Mouse (Mus musculus) stomach, embryonic 15.5 days (tissue): ENCODE data around the gene Chrna10. TPM values are rescaled to one million over a fixed set of nuclear protein-coding genes. Genes with fewer than 3 reads are reported as not detected.

Experiments
- ATAC-seq: fragments of 200-750 bp; cut with Nextera tagmentation; 2 replicates; pipeline ENCODE4 v1.8.0; 2017; ENCODE audit warnings: low read depth, moderate number of reproducible peaks, moderate TSS enrichment; ENCODE audit not compliant: insufficient read depth, low FRiP score
- H3K27ac ChIP-seq: fragments of 300-500 bp; sonication (generic); 2 replicates; pipeline ENCODE4 v1.5.1; 2015; ENCODE audit warnings: mild to moderate bottlenecking, inconsistent platforms
- H3K27me3 ChIP-seq: fragments of 300-500 bp; sonication (generic); replicated peaks from 2 replicates; pipeline ENCODE4 v1.6.1; 2015; ENCODE audit warnings: inconsistent platforms
- H3K36me3 ChIP-seq: fragments of 300-500 bp; sonication (generic); 2 replicates; pipeline ENCODE4 v1.6.1; 2015; ENCODE audit warnings: inconsistent platforms
- H3K4me1 ChIP-seq: fragments of 300-500 bp; sonication (generic); 2 replicates; pipeline ENCODE4 v1.6.1; 2015; ENCODE audit warnings: inconsistent platforms
- H3K4me2 ChIP-seq: fragments of 300-500 bp; sonication (generic); 2 replicates; pipeline ENCODE4 v1.6.1; 2015; ENCODE audit warnings: mild to moderate bottlenecking, inconsistent platforms
- H3K4me3 ChIP-seq: fragments of 300-500 bp; sonication (generic); replicated peaks from 2 replicates; pipeline ENCODE4 v1.5.1; 2015; ENCODE audit warnings: inconsistent platforms
- H3K9ac ChIP-seq: fragments of 300-500 bp; sonication (generic); 2 replicates; pipeline ENCODE4 v1.6.1; 2015; ENCODE audit warnings: inconsistent platforms
- H3K9me3 ChIP-seq: fragments of 300-500 bp; sonication (generic); 2 replicates; pipeline ENCODE4 v1.6.1; 2016; ENCODE audit warnings: inconsistent platforms
- WGBS: fragments of 180-500 bp; shearing (Covaris S2); methylation state at CpG from one replicate; pipeline ENCODE4 v1.1.7; 2015; 5-methylcytosine and 5-hydroxymethylcytosine counted together
- polyA plus RNA-seq: library from polyadenylated mRNA; unstranded; fragments of >200 nt; fragmentation: Nextera tagmentation; extraction: Ambion mirVana; gene quantifications from 2 replicates; pipeline ENCODE4 v1.2.1, GENCODE M21; 2015

Gene Chrna10
- polyA plus RNA-seq, 1 experiment from 2014 or later = not detected

DNA sequence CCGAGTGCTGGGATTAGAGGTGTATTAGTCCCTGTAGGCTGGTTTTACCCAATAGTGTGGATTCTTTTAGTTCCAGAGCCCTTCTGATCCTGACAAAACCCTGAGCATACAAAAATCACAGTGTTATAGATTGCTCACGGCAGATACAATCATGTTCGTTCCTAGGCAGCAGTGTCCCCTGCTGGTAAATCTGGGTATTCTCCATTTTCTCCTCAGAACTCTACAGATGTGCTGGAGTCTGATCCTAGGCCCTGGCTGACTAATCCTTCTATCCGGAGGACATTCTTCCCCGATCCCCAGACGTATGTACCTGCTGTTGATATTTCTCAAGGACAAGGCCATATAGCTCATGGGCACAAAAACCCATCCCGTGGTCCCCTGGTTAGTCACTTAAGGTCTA, 38.1 kb downstream of the Chrna10 start:
- Histone ChIP-seq H3K4me3 (no peak overlapping the region), H3K9me3 (no peaks in the 10 kb centered on the region), H3K27me3 (no peaks in the 10 kb centered on the region), H3K4me2 (no peak overlapping the region), H3K4me1 (no peaks in the 10 kb centered on the region), H3K36me3 (peaks cover 62% of the 10 kb centered on the region), H3K9ac (no peak overlapping the region), H3K27ac (no peak overlapping the region)
- no peak for ATAC-seq
- 72% methylated on average over 7 of the region's 7 CpGs for WGBS

DNA sequence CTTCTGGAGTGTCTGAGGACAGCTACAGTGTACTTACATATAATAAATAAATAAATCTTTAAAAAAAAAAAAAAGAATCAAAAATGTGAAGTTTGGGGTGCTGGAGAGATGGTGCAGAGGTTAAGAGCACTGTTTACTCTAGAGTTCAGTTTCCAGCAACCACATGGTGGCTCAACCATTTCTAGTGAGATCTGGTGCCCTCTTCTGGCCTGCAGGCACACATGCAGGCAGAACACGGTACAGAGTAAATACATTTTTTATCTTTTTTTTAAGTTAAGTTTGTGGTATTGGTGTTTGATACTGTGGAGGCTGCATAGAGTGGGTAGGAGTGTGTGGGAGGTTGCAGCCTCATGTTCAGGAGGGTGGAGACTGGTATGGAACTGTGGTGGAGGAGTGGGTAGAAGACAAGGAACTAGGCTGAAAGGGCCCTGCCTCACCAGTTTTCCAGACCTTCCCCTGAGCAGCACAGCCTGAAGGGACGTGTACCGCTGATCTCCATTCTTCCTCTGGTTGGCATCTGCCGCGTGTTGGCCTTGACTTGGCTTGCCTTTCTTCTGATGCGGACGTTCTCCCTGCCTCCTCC, 39.8 kb downstream of the Chrna10 start:
- no peaks in the 10 kb centered on the region for H3K27me3 ChIP-seq
- H3K36me3 ChIP-seq = peaks cover 67% of the 10 kb centered on the region
- no peak overlapping the region for H3K4me3 ChIP-seq
- H3K4me1 ChIP-seq = no peaks in the 10 kb centered on the region
- no peak overlapping the region for H3K4me2 ChIP-seq
- no peak for ATAC-seq
- H3K9ac ChIP-seq = no peak overlapping the region
- H3K27ac ChIP-seq = no peak overlapping the region
- WGBS = 78% methylated on average over 7 of the region's 7 CpGs
- no peaks in the 10 kb centered on the region for H3K9me3 ChIP-seq

DNA sequence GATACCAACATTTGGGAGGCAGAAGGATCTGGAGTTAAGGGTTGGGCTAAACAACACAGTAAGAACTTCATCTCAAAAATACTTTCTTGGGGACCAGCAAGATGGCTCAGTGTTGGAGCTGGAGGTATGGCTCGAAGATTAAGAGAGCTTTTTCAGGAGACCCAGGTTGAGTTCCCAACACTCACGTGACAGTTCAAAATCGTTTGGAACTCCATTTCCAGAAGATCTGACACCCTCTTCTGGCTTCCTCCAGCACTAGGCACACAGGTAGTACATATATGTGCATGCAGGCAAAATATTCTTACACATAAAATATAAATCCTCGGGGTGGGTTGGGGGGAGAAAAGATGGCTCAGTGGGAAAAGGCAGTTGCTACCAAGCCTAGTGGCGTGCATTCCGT, 50.3 kb downstream of the Chrna10 start:
- 63% methylated on average over 6 of the region's 6 CpGs for WGBS
- Histone ChIP-seq H3K4me2 (peak overlapping the region; percentile 60), H3K27ac (peak overlapping the region; percentile 74; the same call in 1 of the 2 replicates), H3K9ac (peak overlapping the region; percentile 45), H3K4me3 (peak overlapping the region; percentile 75), H3K4me1 (peaks cover 18% of the 10 kb centered on the region; the same call in 1 of the 2 replicates), H3K27me3 (no peaks in the 10 kb centered on the region), H3K36me3 (peaks cover 3% of the 10 kb centered on the region; the same call in 1 of the 2 replicates), H3K9me3 (no peaks in the 10 kb centered on the region)
- no peak for ATAC-seq

DNA sequence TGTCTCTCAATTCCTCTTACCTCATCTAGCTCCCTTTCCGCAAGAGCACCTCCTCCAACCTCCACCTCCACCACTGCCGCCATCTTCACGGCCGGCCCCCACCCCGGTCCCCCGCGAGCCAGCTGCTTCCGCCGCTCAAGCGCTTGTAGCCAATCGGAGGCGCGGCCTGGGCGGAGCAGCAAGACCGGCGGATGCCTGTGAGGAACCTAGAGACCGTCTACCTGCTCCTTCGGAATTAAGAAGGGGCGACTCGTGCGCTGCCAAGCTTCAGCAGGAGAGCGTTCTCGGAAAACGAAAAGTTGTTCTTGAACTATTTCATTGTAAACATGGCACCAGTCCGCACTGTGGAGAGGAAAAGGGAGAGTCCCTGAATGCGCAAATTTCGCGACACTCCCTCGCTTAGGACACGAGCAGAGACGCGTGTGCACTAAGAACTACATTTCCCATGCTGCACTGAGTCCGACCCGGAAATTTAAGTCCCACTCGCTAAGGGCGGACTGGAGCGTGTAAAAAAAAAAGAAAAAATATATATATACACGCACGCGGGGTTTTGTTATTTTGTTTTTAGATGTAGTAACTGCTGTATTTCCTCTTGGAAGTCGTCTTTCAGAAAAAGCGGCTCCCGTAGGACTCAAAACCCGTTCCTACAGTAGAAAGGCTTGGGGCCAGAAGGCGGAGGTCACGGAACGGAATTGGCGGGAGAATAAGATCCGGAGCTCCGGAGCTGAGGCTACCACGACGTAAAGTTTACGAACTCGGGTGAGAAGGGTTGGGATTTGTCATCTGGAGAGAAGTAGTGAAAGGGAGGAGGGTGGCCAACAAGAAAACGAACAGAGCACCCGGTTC, 51.4 kb downstream of the Chrna10 start, which contains the start of the genes Rnf121, Xndc1 and Xntrpc:
Gene Rnf121 (minus strand): TSS at position 424 of the 846 bp plus-strand sequence.
Gene Xndc1 (plus strand): TSS at position 466 of the 846 bp plus-strand sequence.
Gene Xntrpc (plus strand): TSS at position 668 of the 846 bp plus-strand sequence.
- peak within 1 kb of the TSS; percentile 75 for H3K4me3 ChIP-seq
- peak; percentile 98 for ATAC-seq
- peak within 1 kb of the TSS; percentile 74 for H3K27ac ChIP-seq
- peak within 1 kb of the TSS; percentile 60 for H3K4me2 ChIP-seq
- no peaks in the 10 kb centered on the region for H3K9me3 ChIP-seq
- H3K36me3 ChIP-seq = no peaks in the 10 kb centered on the region; the same call in 1 of the 2 replicates
- under 1% methylated on average over 56 of the region's 56 CpGs for WGBS
- peak within 1 kb of the TSS; percentile 54 for H3K9ac ChIP-seq
- H3K4me1 ChIP-seq = peaks cover 18% of the 10 kb centered on the region; the same call in 1 of the 2 replicates
- no peaks in the 10 kb centered on the region for H3K27me3 ChIP-seq

DNA sequence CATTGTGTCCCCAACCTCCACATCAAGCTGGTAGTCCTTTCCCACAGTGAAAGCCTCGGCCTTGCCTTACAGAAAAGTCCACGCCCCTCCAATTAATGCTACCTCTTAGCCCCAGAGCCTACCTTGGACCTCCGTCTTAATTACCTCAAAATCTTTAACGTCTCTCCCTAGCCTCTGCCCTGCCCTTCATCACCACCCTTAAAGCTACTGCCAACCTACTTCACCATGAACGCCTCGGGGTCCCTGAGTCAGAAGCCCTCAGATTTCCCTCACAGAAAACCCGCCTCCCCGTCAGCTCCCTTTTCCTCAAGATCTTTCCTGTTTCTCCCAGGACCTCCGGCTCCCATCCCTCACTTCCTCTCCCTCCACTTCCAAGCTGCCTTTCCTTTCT, 52.0 kb downstream of the Chrna10 start:
- peaks cover 18% of the 10 kb centered on the region; the same call in 1 of the 2 replicates for H3K4me1 ChIP-seq
- WGBS = under 1% methylated on average over 9 of the region's 9 CpGs
- H3K4me2 ChIP-seq = peak overlapping the region; percentile 60
- H3K9me3 ChIP-seq = no peaks in the 10 kb centered on the region
- peak overlapping the region; percentile 54 for H3K9ac ChIP-seq
- peak overlapping the region; percentile 75 for H3K4me3 ChIP-seq
- no peaks in the 10 kb centered on the region; the same call in 1 of the 2 replicates for H3K36me3 ChIP-seq
- 0 out of 2 replicates have a peak, but pooled peaks have one; percentile 18 for ATAC-seq
- H3K27me3 ChIP-seq = no peaks in the 10 kb centered on the region
- peak overlapping the region; percentile 74 for H3K27ac ChIP-seq

DNA sequence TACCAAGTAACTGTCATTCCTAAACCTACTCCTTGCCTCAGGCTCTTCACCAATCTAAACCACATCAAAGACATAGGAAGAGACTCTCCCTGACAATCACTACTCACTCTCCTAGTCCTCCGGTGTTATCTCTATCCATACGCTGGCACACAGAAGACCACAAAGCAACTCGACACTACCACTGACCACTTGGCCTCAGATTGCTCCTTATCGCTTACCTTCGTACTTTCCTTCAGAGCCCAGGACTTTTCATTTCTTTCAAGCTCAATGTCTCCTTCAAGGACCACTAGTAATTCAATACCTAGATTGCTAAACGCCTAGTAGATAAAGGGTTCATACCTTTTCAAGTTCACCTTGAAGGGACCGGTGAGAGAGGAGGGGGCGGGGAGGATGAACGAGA, 52.7 kb downstream of the Chrna10 start:
- no peak for ATAC-seq
- Histone ChIP-seq H3K27me3 (no peaks in the 10 kb centered on the region), H3K4me2 (peak overlapping the region; percentile 60), H3K4me1 (peaks cover 18% of the 10 kb centered on the region; the same call in 1 of the 2 replicates), H3K36me3 (0 out of 2 replicates have a peak, but pooled peaks cover 3% of the 10 kb centered on the region), H3K9ac (no peak overlapping the region), H3K9me3 (no peaks in the 10 kb centered on the region), H3K27ac (no peak overlapping the region), H3K4me3 (peak overlapping the region; percentile 75)
- WGBS = 70% methylated on average over 9 of the region's 9 CpGs

DNA sequence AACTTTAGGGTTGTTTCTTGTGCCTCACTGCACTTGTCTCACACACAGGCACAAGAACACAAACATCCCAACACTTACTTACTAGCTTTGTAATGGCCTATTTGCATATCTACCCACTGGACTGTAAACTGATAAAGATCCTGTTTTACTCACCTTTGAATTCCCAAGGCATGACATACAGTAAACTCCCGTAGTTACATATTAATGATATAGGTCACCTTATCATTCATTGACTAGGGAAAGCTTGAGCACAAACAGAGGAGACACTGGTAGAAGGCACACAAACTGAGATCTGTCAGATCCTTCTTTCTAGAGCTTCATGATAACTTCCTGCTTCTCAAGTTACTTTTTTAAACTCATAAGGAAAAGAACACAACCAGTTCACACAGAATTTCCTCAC, 54.4 kb downstream of the Chrna10 start:
- H3K9me3 ChIP-seq = no peaks in the 10 kb centered on the region
- H3K4me3 ChIP-seq = no peak overlapping the region
- 0 out of 2 replicates have a peak, but pooled peaks cover 10% of the 10 kb centered on the region for H3K36me3 ChIP-seq
- 73% methylated on average over 1 of the region's 1 CpGs for WGBS
- H3K27me3 ChIP-seq = no peaks in the 10 kb centered on the region
- H3K27ac ChIP-seq = no peak overlapping the region
- no peak overlapping the region for H3K9ac ChIP-seq
- H3K4me2 ChIP-seq = no peak overlapping the region
- peaks cover 18% of the 10 kb centered on the region; the same call in 1 of the 2 replicates for H3K4me1 ChIP-seq
- no peak for ATAC-seq

DNA sequence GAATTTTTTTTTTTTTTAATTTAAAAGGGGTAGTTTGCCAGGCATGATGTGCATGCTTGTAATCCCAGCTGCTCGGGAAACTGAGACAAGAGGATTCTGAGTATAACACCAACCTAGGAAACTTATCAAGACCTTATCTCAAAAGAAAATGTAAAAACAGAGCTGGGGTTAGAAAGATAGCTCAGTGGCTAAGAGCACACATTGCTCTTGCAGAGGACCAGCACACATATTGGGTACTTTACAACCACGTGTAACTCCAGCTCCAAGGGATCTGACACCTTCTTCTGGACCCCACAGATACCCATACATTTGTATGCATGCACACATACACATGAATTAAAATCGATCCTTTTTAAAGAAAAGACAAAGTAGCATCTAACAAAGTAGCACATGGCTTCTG, 55.3 kb downstream of the Chrna10 start:
- Histone ChIP-seq H3K4me2 (no peak overlapping the region), H3K9ac (no peak overlapping the region), H3K4me1 (peaks cover 15% of the 10 kb centered on the region; the same call in 1 of the 2 replicates), H3K4me3 (no peak overlapping the region), H3K27me3 (no peaks in the 10 kb centered on the region), H3K9me3 (no peaks in the 10 kb centered on the region), H3K36me3 (0 out of 2 replicates have a peak, but pooled peaks cover 14% of the 10 kb centered on the region), H3K27ac (no peak overlapping the region)
- 77% methylated on average over 3 of the region's 3 CpGs for WGBS
- ATAC-seq = no peak

Other genes with a start within 250 kb of the Chrna10 start
- 18.5 and 22.7 TPM in 2 replicates for gene Folr1, start 246.0 kb downstream of the Chrna10 start, polyA plus RNA-seq
- 147 and 154 TPM in 2 replicates for gene Lamtor1, start 210.9 kb downstream of the Chrna10 start, polyA plus RNA-seq
- gene Tomt, start 210.5 kb downstream of the Chrna10 start, polyA plus RNA-seq = 0.15 and 0.26 TPM in 2 replicates
- 8.3 and 9.3 TPM in 2 replicates for gene Lrrc51, start 182.9 kb downstream of the Chrna10 start, polyA plus RNA-seq
- gene Numa1, start 182.7 kb downstream of the Chrna10 start, polyA plus RNA-seq = 56.5 and 72.2 TPM in 2 replicates
- 2.3 and 3.1 TPM in 2 replicates for gene Il18bp, start 98.1 kb downstream of the Chrna10 start, polyA plus RNA-seq
- gene Rnf121, start 51.4 kb downstream of the Chrna10 start, polyA plus RNA-seq = 25.2 and 26.4 TPM in 2 replicates
- 26.0 TPM in 2 replicates for gene Xndc1, start 51.3 kb downstream of the Chrna10 start, polyA plus RNA-seq
- gene Xntrpc, start 51.1 kb downstream of the Chrna10 start, polyA plus RNA-seq = 1.2 and 1.3 TPM in 2 replicates
- not detected in 2 replicates for gene Trpc2, start 33.7 kb downstream of the Chrna10 start, polyA plus RNA-seq
- gene Art1, start 15.1 kb downstream of the Chrna10 start, polyA plus RNA-seq = 0.48 and 1.2 TPM in 2 replicates
- gene Art5, start 7.3 kb downstream of the Chrna10 start, polyA plus RNA-seq = 0.53 and 0.61 TPM in 2 replicates
- 29.5 and 33.6 TPM in 2 replicates for gene Nup98, start 93.3 kb upstream of the Chrna10 start, polyA plus RNA-seq
- gene Pgap2, start 93.4 kb upstream of the Chrna10 start, polyA plus RNA-seq = 96.3 and 99.2 TPM in 2 replicates
- 58.4 and 67.7 TPM in 2 replicates for gene Rhog, start 139.2 kb upstream of the Chrna10 start, polyA plus RNA-seq
- gene Stim1, start 151.0 kb upstream of the Chrna10 start, polyA plus RNA-seq = 26.5 TPM in 2 replicates